ENCODE assay signal across 9 mouse cellular contexts in genomic region chr13:59770847-59771246, GRCm38 (mm10). TPM values are rescaled to one million over a fixed set of nuclear protein-coding genes. Genes with fewer than 3 reads are reported as not detected.
A peak's percentile ranks its signal among the peaks of the same experiment; 100 is the strongest.
DNase-seq lines count a peak whose midpoint lies in the region; ATAC-seq and TF ChIP-seq lines count a peak whose summit lies in the region.
"Had no signal": no experiment of that assay in that cellular context is flagged by ENCODE, and none has a peak within 500 bp of the region (broad histone marks: within the 10 kb centered on the region; RNA-seq: fewer than 3 reads in every experiment).

No protein-coding gene starts in this region.

- WGBS in heart, embryonic 11.5 days (ENCODE audit: insufficient replicate concordance) = 29% methylated on average over 9 of the region's 9 CpGs
- 80% methylated on average over 9 of the region's 9 CpGs for WGBS in limb, embryonic 10.5 days
- WGBS in midbrain, postnatal 0 days = 65% methylated on average over 9 of the region's 9 CpGs

- peak overlapping the region; percentile 95 for H3K9ac ChIP-seq in heart, embryonic 11.5 days (ENCODE audit: low read depth, low read length)
- no peak overlapping the region; the same call in 1 of the 2 replicates for H3K9ac ChIP-seq in midbrain, postnatal 0 days (replicated peaks; ENCODE audit: low read length, poor library complexity, severe bottlenecking)

- H3K4me3 ChIP-seq in heart, embryonic 11.5 days (ENCODE audit: low read depth, low read length) = peak overlapping the region; percentile 86
- peak overlapping the region; percentile 94; the same call in 1 of the 2 replicates for H3K4me3 ChIP-seq in G1E (ENCODE audit: low read depth, low read length)
- peak overlapping the region; percentile 87 for H3K4me3 ChIP-seq in limb, embryonic 10.5 days
- H3K4me3 ChIP-seq in midbrain, postnatal 0 days (ENCODE audit: low read depth, low read length) = peak overlapping the region; percentile 87

- H3K36me3 ChIP-seq in heart, embryonic 11.5 days (ENCODE audit: control insufficient read depth, insufficient read depth, low read length) = no peaks in the 10 kb centered on the region
- H3K36me3 ChIP-seq in G1E (replicated peaks) = peaks cover 68% of the 10 kb centered on the region
- H3K36me3 ChIP-seq in limb, embryonic 10.5 days = peaks cover 48% of the 10 kb centered on the region
- peaks cover 21% of the 10 kb centered on the region for H3K36me3 ChIP-seq in midbrain, postnatal 0 days (ENCODE audit: insufficient read depth, low read length)

- no peak for ATAC-seq in heart, embryonic 11.5 days (replicated peaks; ENCODE audit: insufficient number of reproducible peaks, low FRiP score, low TSS enrichment)
- ATAC-seq in G1E (ENCODE audit: extremely low read depth, insufficient number of reproducible peaks, low FRiP score, poor library complexity, severe bottlenecking) = no peak
- peak; percentile 23 for ATAC-seq in erythroid progenitor cell, adult 5-6 weeks (replicated peaks; ENCODE audit: low FRiP score, poor library complexity, severe bottlenecking)
- ATAC-seq in midbrain, postnatal 0 days (ENCODE audit: low FRiP score) = no peak

- peaks cover 38% of the 10 kb centered on the region for H3K4me1 ChIP-seq in heart, embryonic 11.5 days (ENCODE audit: control insufficient read depth, insufficient read depth, low read length)
- peaks cover 71% of the 10 kb centered on the region for H3K4me1 ChIP-seq in G1E (ENCODE audit: insufficient read depth, low read depth, low read length)
- H3K4me1 ChIP-seq in limb, embryonic 10.5 days = peaks cover 48% of the 10 kb centered on the region
- peaks cover 3% of the 10 kb centered on the region; the same call in 1 of the 2 replicates for H3K4me1 ChIP-seq in midbrain, postnatal 0 days (ENCODE audit: insufficient read depth, low read length)

- DNase-seq in heart, adult 8-10 months (ENCODE audit: low spot score) = no peak
- no peak for DNase-seq in G1E (ENCODE audit: low spot score)
- no peak for DNase-seq in limb, embryonic 10.5 days (ENCODE audit: low spot score)
- no peak for DNase-seq in midbrain, postnatal 0 days (ENCODE audit: low spot score)
- no peak for DNase-seq in embryo, embryonic 10 days (ENCODE audit: low spot score)
- no peak for DNase-seq in kidney, postnatal 14 days

- H3K4me2 ChIP-seq in heart, embryonic 11.5 days = peak overlapping the region; percentile 80
- peak overlapping the region; percentile 68 for H3K4me2 ChIP-seq in midbrain, postnatal 0 days (ENCODE audit: low read depth, low read length, poor library complexity, severe bottlenecking)

- peak overlapping the region; percentile 100 for H3K27ac ChIP-seq in heart, embryonic 11.5 days (ENCODE audit: low read depth, low read length)
- peak overlapping the region; percentile 89 for H3K27ac ChIP-seq in limb, embryonic 10.5 days
- H3K27ac ChIP-seq in midbrain, postnatal 0 days (ENCODE audit: low read depth, low read length) = peak overlapping the region; percentile 97

- no peak for TF ChIP-seq CTCF in G1E (IDR thresholded peaks at IDR 0.05; ENCODE audit: low read depth, low read length)
- TF ChIP-seq CTCF in midbrain, postnatal 0 days (IDR thresholded peaks at IDR 0.05) = no peak

- no peaks in the 10 kb centered on the region for H3K9me3 ChIP-seq in heart, embryonic 11.5 days (replicated peaks; ENCODE audit: control insufficient read depth, low read length)
- no peaks in the 10 kb centered on the region for H3K9me3 ChIP-seq in G1E (replicated peaks)
- H3K9me3 ChIP-seq in limb, embryonic 10.5 days (replicated peaks) = no peaks in the 10 kb centered on the region
- no peaks in the 10 kb centered on the region for H3K9me3 ChIP-seq in midbrain, postnatal 0 days (ENCODE audit: low read length)

- no peaks in the 10 kb centered on the region for H3K27me3 ChIP-seq in heart, embryonic 11.5 days (ENCODE audit: control insufficient read depth, insufficient read depth, low read length)
- H3K27me3 ChIP-seq in G1E (ENCODE audit: insufficient read depth, low read length) = no peaks in the 10 kb centered on the region
- no peaks in the 10 kb centered on the region for H3K27me3 ChIP-seq in limb, embryonic 10.5 days (ENCODE audit: low read depth, poor library complexity, severe bottlenecking)
- H3K27me3 ChIP-seq in midbrain, postnatal 0 days (ENCODE audit: insufficient read depth, low read length) = no peaks in the 10 kb centered on the region

RNA-seq across cellular contexts. Expression of gene Isca1, which starts 1.2 kb away (rescaled TPM):
- 168 and 171 TPM in 2 replicates for polyA plus RNA-seq in heart, embryonic 11.5 days (2014; fragmentation: Nextera tagmentation; extraction: Ambion mirVana)
- total RNA-seq in heart, adult 8-10 months (2022) = 100 to 1,000 TPM; 215 to 235 (median 226) TPM
- total RNA-seq in G1E (2014; fragmentation: Nextera tagmentation) = 242 and 309 TPM in 2 replicates
- 75.9 and 85.8 TPM in 2 replicates for total RNA-seq in G1E (2017)
- 57.0 and 69.2 TPM in 2 replicates for polyA plus RNA-seq in G1E (2012)
- 543 and 663 TPM in 2 replicates for total RNA-seq in erythroid progenitor cell, adult 5-6 weeks (2015; ENCODE audit: low replicate concordance)
- total RNA-seq in erythroid progenitor cell, adult 5-6 weeks (2017; ENCODE audit: low replicate concordance) = 331 and 419 TPM in 2 replicates
- 90.5 and 95.7 TPM in 2 replicates for polyA plus RNA-seq in limb, embryonic 10.5 days (2016; fragmentation: Nextera tagmentation; extraction: Ambion mirVana)
- total RNA-seq in midbrain, postnatal 0 days (2014; rRNA removed) = 90.5 and 94.0 TPM in 2 replicates
- polyA plus RNA-seq in midbrain, postnatal 0 days (2015; fragmentation: Nextera tagmentation; extraction: Ambion mirVana) = 156 and 159 TPM in 2 replicates

RNA-seq across cellular contexts. Expression of gene Gm49354, which starts 11.2 kb away (rescaled TPM):
- not detected in 2 replicates for polyA plus RNA-seq in heart, embryonic 11.5 days (2014; fragmentation: Nextera tagmentation; extraction: Ambion mirVana)
- total RNA-seq in heart, adult 8-10 months (2022) = not detected
- total RNA-seq in G1E (2014; fragmentation: Nextera tagmentation) (not detected in 2 replicates), G1E (2017) (16.9 TPM in 1 of 2 replicates, not detected in the other)
- 32.8 and 52.8 TPM in 2 replicates for polyA plus RNA-seq in G1E (2012)
- not detected in 2 replicates for total RNA-seq in erythroid progenitor cell, adult 5-6 weeks (2015; ENCODE audit: low replicate concordance)
- 217 and 577 TPM in 2 replicates for total RNA-seq in erythroid progenitor cell, adult 5-6 weeks (2017; ENCODE audit: low replicate concordance)
- not detected in 2 replicates for polyA plus RNA-seq in limb, embryonic 10.5 days (2016; fragmentation: Nextera tagmentation; extraction: Ambion mirVana)
- not detected in 2 replicates for total RNA-seq in midbrain, postnatal 0 days (2014; rRNA removed)
- polyA plus RNA-seq in midbrain, postnatal 0 days (2015; fragmentation: Nextera tagmentation; extraction: Ambion mirVana) = not detected in 2 replicates
- total RNA-seq: adrenal gland, adult 18-20 months had no signal

RNA-seq across cellular contexts. Expression of gene 1700014D04Rik, which starts 24.3 kb away (rescaled TPM):
- not detected in 2 replicates for polyA plus RNA-seq in heart, embryonic 11.5 days (2014; fragmentation: Nextera tagmentation; extraction: Ambion mirVana)
- not detected for total RNA-seq in heart, adult 8-10 months (2022)
- not detected in 2 replicates for total RNA-seq in G1E (2014; fragmentation: Nextera tagmentation)
- 0.06 and 0.11 TPM in 2 replicates for total RNA-seq in G1E (2017)
- polyA plus RNA-seq in G1E (2012) = not detected in 2 replicates
- total RNA-seq in erythroid progenitor cell, adult 5-6 weeks (2015; ENCODE audit: low replicate concordance) = 2.9 and 3.2 TPM in 2 replicates
- 0.13 TPM in 1 of 2 replicates, not detected in the other for total RNA-seq in erythroid progenitor cell, adult 5-6 weeks (2017; ENCODE audit: low replicate concordance)
- polyA plus RNA-seq in limb, embryonic 10.5 days (2016; fragmentation: Nextera tagmentation; extraction: Ambion mirVana) = 0.31 TPM in 1 of 2 replicates, not detected in the other
- 0.66 and 1.8 TPM in 2 replicates for total RNA-seq in midbrain, postnatal 0 days (2014; rRNA removed)
- polyA plus RNA-seq in midbrain, postnatal 0 days (2015; fragmentation: Nextera tagmentation; extraction: Ambion mirVana) = 0.35 and 0.36 TPM in 2 replicates
- total RNA-seq: adrenal gland, adult 18-20 months had no signal

RNA-seq across cellular contexts. Expression of gene Spata31d1d, which starts 39.3 kb away (rescaled TPM):
- polyA plus RNA-seq in heart, embryonic 11.5 days (2014; fragmentation: Nextera tagmentation; extraction: Ambion mirVana) = not detected in 2 replicates
- total RNA-seq in heart, adult 8-10 months (2022) = not detected
- not detected in 2 replicates for total RNA-seq in G1E (2014; fragmentation: Nextera tagmentation)
- 0.05 TPM in 1 of 2 replicates, not detected in the other for total RNA-seq in G1E (2017)
- not detected in 2 replicates for polyA plus RNA-seq in G1E (2012)
- not detected in 2 replicates for total RNA-seq in erythroid progenitor cell, adult 5-6 weeks (2015; ENCODE audit: low replicate concordance)
- not detected in 2 replicates for total RNA-seq in erythroid progenitor cell, adult 5-6 weeks (2017; ENCODE audit: low replicate concordance)
- polyA plus RNA-seq in limb, embryonic 10.5 days (2016; fragmentation: Nextera tagmentation; extraction: Ambion mirVana) = not detected in 2 replicates
- total RNA-seq in midbrain, postnatal 0 days (2014; rRNA removed) = 0.14 TPM in 1 of 2 replicates, not detected in the other
- not detected in 2 replicates for polyA plus RNA-seq in midbrain, postnatal 0 days (2015; fragmentation: Nextera tagmentation; extraction: Ambion mirVana)
- total RNA-seq: adrenal gland, adult 18-20 months had no signal

RNA-seq across cellular contexts. Expression of gene Tut7, which starts 52.1 kb away (rescaled TPM):
- polyA plus RNA-seq in heart, embryonic 11.5 days (2014; fragmentation: Nextera tagmentation; extraction: Ambion mirVana) = 40.1 and 45.1 TPM in 2 replicates
- 10 to 100 TPM; 35.5 to 42.0 (median 39.5) TPM for total RNA-seq in heart, adult 8-10 months (2022)
- total RNA-seq in G1E (2014; fragmentation: Nextera tagmentation) (215 and 232 TPM in 2 replicates), G1E (2017) (166 and 194 TPM in 2 replicates)
- polyA plus RNA-seq in G1E (2012) = 59.6 and 66.1 TPM in 2 replicates
- 459 and 492 TPM in 2 replicates for total RNA-seq in erythroid progenitor cell, adult 5-6 weeks (2015; ENCODE audit: low replicate concordance)
- total RNA-seq in erythroid progenitor cell, adult 5-6 weeks (2017; ENCODE audit: low replicate concordance) = 561 and 620 TPM in 2 replicates
- 34.6 and 47.5 TPM in 2 replicates for polyA plus RNA-seq in limb, embryonic 10.5 days (2016; fragmentation: Nextera tagmentation; extraction: Ambion mirVana)
- 33.7 and 35.2 TPM in 2 replicates for total RNA-seq in midbrain, postnatal 0 days (2014; rRNA removed)
- 32.6 and 37.3 TPM in 2 replicates for polyA plus RNA-seq in midbrain, postnatal 0 days (2015; fragmentation: Nextera tagmentation; extraction: Ambion mirVana)
